Mouse (Mus musculus): ENCODE measurements at regions not wholly inside any gene's neighbourhood (a gene's known extent, or its start where the extent isn't known, plus 50 kb on each side); places are given as distances from the start of the nearest gene placed in this dataset.

GRCm38 (mm10) chr2:160587015-160587835 is 58.5 kb upstream of the Top1 start:
- DNase-seq (ENCODE audit: low read depth): no peak

- DNase-seq (ENCODE audit: low read depth): no peak
These were observed 57.3 kb upstream of the Top1 start for GRCm38 (mm10) chr2:160588401-160588800.

GRCm38 (mm10) chr2:160590209-160590910 is 55.3 kb upstream of the Top1 start:
- no peak for DNase-seq (ENCODE audit: low read depth)

GRCm38 (mm10) chr2:160591446-160592180 is 54.1 kb upstream of the Top1 start:
- no peak for DNase-seq (ENCODE audit: low read depth)

- peak; percentile 60 for DNase-seq (ENCODE audit: low read depth)
These were observed 52.7 kb upstream of the Top1 start for GRCm38 (mm10) chr2:160593035-160593434.

Data from c-Kit-positive CD71-positive TER-119-negative erythroid progenitor cells, embryonic 14.5 days (primary cell).